Mouse (Mus musculus) hindbrain, embryonic 14.5 days (tissue): ENCODE data around the gene Fsd2. TPM values are rescaled to one million over a fixed set of nuclear protein-coding genes. Genes with fewer than 3 reads are reported as not detected.
A peak's percentile ranks its signal among the peaks of the same experiment; 100 is the strongest.

Experiments used
- ATAC-seq: fragments of 200-750 bp; cut with Nextera tagmentation; 2 replicates; pipeline ENCODE4 v1.8.0; 2017; ENCODE audit warnings: moderate number of reproducible peaks, mild to moderate bottlenecking, moderate TSS enrichment, moderate library complexity; ENCODE audit not compliant: low FRiP score
- DNase-seq: peaks from one replicate; pipeline ENCODE4 v3.0.0-alpha.2; 2015; ENCODE audit warnings: low spot score
- H3K27ac ChIP-seq: fragments of 300-500 bp; sonication (generic); 2 replicates; pipeline ENCODE4 v1.5.1; 2014; ENCODE audit warnings: mild to moderate bottlenecking, moderate library complexity
- H3K27me3 ChIP-seq: fragments of 300-500 bp; sonication (generic); 2 replicates; pipeline ENCODE4 v1.6.1; 2014; ENCODE audit warnings: mild to moderate bottlenecking, low read length, mixed read lengths; ENCODE audit not compliant: control insufficient read depth, insufficient read depth
- H3K36me3 ChIP-seq: fragments of 300-500 bp; sonication (generic); replicated peaks from 2 replicates; pipeline ENCODE4 v1.6.1; 2014; ENCODE audit not compliant: control insufficient read depth, insufficient read depth
- H3K4me1 ChIP-seq: fragments of 300-500 bp; sonication (generic); replicated peaks from 2 replicates; pipeline ENCODE4 v1.6.1; 2014; ENCODE audit warnings: antibody characterized with exemption, low read length, mixed read lengths; ENCODE audit not compliant: control insufficient read depth, insufficient read depth
- H3K4me2 ChIP-seq: fragments of 300-500 bp; sonication (generic); replicated peaks from 2 replicates; pipeline ENCODE4 v1.6.1; 2014; ENCODE audit warnings: mild to moderate bottlenecking, moderate library complexity
- H3K4me3 ChIP-seq: fragments of 300-500 bp; sonication (generic); replicated peaks from 2 replicates; pipeline ENCODE4 v1.5.1; 2014; ENCODE audit warnings: mild to moderate bottlenecking, low read length
- H3K9ac ChIP-seq: fragments of 300-500 bp; sonication (generic); 2 replicates; pipeline ENCODE4 v1.6.1; 2014
- H3K9me3 ChIP-seq: fragments of 300-500 bp; sonication (generic); 2 replicates; pipeline ENCODE4 v1.6.1; 2016; ENCODE audit warnings: low read length; ENCODE audit not compliant: control insufficient read depth
- WGBS: fragments of 180-500 bp; shearing (Covaris S2); extraction: QIAGEN DNeasy Blood & Tissue Kit; methylation state at CpG from one replicate; pipeline ENCODE4 v1.1.7; 2014; 5-methylcytosine and 5-hydroxymethylcytosine counted together
- polyA plus RNA-seq: library from polyadenylated mRNA; unstranded; fragments of >200 nt; fragmentation: Nextera tagmentation; extraction: Ambion mirVana; gene quantifications from 2 replicates; pipeline ENCODE4 v1.2.1, GENCODE M21; 2014

Fsd2 gene
- polyA plus RNA-seq, 1 experiment from 2014 or later, result 0.21 TPM

GRCm38 (mm10) chr7:81538070-81538675, 28.6 kb downstream of the Fsd2 start:
- WGBS, result 81% methylated on average over 2 of the region's 2 CpGs
- ATAC-seq (no peak), DNase-seq (peak; percentile 45)
- Histone ChIP-seq H3K27ac (no peak overlapping the region), H3K4me2 (no peak overlapping the region), H3K4me3 (no peak overlapping the region), H3K36me3 (peaks cover 27% of the 10 kb centered on the region), H3K4me1 (no peaks in the 10 kb centered on the region), H3K27me3 (no peaks in the 10 kb centered on the region), H3K9ac (no peak overlapping the region), H3K9me3 (no peaks in the 10 kb centered on the region)

DNA sequence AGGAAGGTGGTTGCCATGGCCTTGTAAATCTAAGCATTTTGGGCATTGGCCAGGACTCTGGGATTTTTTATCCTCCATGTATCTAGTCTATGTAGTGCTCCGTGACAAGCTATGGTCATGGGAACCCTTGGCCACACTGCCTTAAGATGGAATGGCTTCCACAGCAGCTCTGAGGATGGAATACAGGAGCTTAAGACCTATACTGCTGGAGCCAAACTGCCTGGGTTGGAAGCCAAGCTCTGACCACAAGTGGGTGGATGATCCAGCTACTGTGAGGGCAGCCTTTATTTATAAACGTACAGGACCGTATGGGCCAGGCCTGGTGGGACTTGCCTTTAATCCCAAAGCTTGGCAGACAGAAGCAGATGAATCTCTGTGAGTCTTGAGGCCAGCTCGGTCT, 30.3 kb downstream of the Fsd2 start:
- ATAC-seq (no peak), DNase-seq (no peak)
- no peaks in the 10 kb centered on the region for H3K27me3 ChIP-seq
- H3K4me3 ChIP-seq, result no peak overlapping the region
- no peaks in the 10 kb centered on the region for H3K4me1 ChIP-seq
- no peak overlapping the region for H3K4me2 ChIP-seq
- H3K36me3 ChIP-seq, result peaks cover 42% of the 10 kb centered on the region
- no peaks in the 10 kb centered on the region for H3K9me3 ChIP-seq
- WGBS, result 87% methylated on average over 4 of the region's 4 CpGs
- H3K27ac ChIP-seq, result no peak overlapping the region
- H3K9ac ChIP-seq, result no peak overlapping the region

- WGBS, result 96% methylated on average over 1 of the region's 1 CpGs
- Histone ChIP-seq H3K9me3 (no peaks in the 10 kb centered on the region), H3K4me1 (no peaks in the 10 kb centered on the region), H3K27me3 (no peaks in the 10 kb centered on the region), H3K36me3 (peaks cover 83% of the 10 kb centered on the region), H3K9ac (no peak overlapping the region), H3K27ac (no peak overlapping the region), H3K4me3 (no peak overlapping the region), H3K4me2 (no peak overlapping the region)
- no peak for DNase-seq
- ATAC-seq, result no peak
Observed at GRCm38 (mm10) chr7:81531462-81531861, 35.3 kb downstream of the Fsd2 start.

DNA sequence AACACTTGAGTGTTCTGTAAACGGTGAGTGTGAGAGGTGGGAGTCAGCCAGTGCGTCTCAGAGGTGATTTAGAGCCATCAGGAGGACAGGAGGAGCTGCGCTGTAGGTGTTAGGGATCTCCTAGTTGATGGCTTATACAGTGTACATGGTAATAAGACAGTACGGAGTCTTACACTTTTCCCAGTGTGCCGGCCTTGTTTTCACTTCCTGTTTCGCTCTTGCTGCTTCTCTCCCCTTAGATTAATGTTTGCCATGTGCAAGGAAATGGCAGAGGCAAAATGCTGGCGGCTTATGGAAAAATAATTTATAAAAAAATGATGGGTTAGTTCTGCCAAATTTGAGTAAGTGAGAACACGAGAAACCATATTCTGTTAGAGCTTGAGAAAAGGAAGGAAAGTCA, 37.8 kb downstream of the Fsd2 start:
- Histone ChIP-seq H3K9ac (no peak overlapping the region), H3K4me2 (no peak overlapping the region), H3K36me3 (peaks cover 64% of the 10 kb centered on the region), H3K27me3 (no peaks in the 10 kb centered on the region), H3K4me1 (peaks cover 10% of the 10 kb centered on the region), H3K27ac (no peak overlapping the region), H3K4me3 (no peak overlapping the region), H3K9me3 (no peaks in the 10 kb centered on the region)
- ATAC-seq (no peak), DNase-seq (no peak)
- WGBS, result 96% methylated on average over 8 of the region's 8 CpGs

GRCm38 (mm10) chr7:81523663-81524017, 43.1 kb downstream of the Fsd2 start:
- peak overlapping the region; percentile 55 for H3K4me3 ChIP-seq
- H3K4me2 ChIP-seq, result peak overlapping the region; percentile 78
- peaks cover 14% of the 10 kb centered on the region for H3K36me3 ChIP-seq
- 11% methylated on average over 13 of the region's 13 CpGs for WGBS
- DNase-seq (no peak), ATAC-seq (no peak; the same call in 1 of the 2 replicates)
- peak overlapping the region; percentile 96 for H3K27ac ChIP-seq
- H3K4me1 ChIP-seq, result peaks cover 18% of the 10 kb centered on the region
- no peaks in the 10 kb centered on the region for H3K9me3 ChIP-seq
- peak overlapping the region; percentile 63 for H3K9ac ChIP-seq
- H3K27me3 ChIP-seq, result no peaks in the 10 kb centered on the region

DNA sequence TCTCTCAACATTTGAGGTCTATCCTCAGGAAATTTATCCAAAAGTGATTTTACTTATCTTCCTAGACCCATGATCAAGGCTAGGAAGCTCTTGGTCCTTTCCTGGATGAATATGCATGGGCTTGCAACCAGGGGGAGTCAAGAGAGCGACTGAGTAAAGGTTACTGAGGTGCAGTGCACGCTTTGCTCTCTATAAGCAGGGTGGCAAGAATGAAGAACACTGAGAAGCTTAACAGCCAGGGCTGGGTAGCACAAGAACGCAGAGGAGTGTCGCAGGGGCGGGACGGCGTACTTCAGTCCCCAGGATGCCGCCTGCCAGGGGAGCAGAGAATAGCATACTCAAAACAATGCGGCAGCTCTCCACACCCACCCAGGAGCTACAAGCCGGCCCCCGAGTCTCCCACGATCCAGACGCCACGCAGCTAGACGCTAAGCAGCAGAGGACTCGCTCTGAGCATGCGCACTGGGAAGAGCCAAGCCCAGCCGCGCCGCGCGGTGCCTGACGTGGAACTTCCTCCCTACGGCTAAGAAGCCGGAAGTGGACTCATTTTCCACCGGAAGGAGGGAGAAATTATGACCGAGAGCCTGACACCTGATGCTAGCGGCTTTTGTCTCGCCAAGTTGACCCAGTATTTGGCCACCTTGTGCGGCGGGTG, 43.6 kb downstream of the Fsd2 start:
- Histone ChIP-seq H3K4me2 (peak overlapping the region; percentile 78), H3K4me3 (peak overlapping the region; percentile 55), H3K9me3 (no peaks in the 10 kb centered on the region), H3K36me3 (peaks cover 9% of the 10 kb centered on the region), H3K4me1 (peaks cover 18% of the 10 kb centered on the region), H3K27me3 (no peaks in the 10 kb centered on the region), H3K27ac (peak overlapping the region; percentile 96), H3K9ac (peak overlapping the region; percentile 63)
- under 1% methylated on average over 31 of the region's 31 CpGs for WGBS
- ATAC-seq, result peak; percentile 97
- peak; percentile 98 for DNase-seq

GRCm38 (mm10) chr7:81516154-81517030, 50.4 kb downstream of the Fsd2 start:
- Histone ChIP-seq H3K27me3 (no peaks in the 10 kb centered on the region), H3K36me3 (no peaks in the 10 kb centered on the region), H3K4me1 (no peaks in the 10 kb centered on the region), H3K4me3 (no peak overlapping the region), H3K9ac (no peak overlapping the region), H3K4me2 (no peak overlapping the region), H3K9me3 (no peaks in the 10 kb centered on the region), H3K27ac (no peak overlapping the region)
- 82% methylated on average over 6 of the region's 6 CpGs for WGBS
- DNase-seq, result no peak
- ATAC-seq, result no peak

DNA sequence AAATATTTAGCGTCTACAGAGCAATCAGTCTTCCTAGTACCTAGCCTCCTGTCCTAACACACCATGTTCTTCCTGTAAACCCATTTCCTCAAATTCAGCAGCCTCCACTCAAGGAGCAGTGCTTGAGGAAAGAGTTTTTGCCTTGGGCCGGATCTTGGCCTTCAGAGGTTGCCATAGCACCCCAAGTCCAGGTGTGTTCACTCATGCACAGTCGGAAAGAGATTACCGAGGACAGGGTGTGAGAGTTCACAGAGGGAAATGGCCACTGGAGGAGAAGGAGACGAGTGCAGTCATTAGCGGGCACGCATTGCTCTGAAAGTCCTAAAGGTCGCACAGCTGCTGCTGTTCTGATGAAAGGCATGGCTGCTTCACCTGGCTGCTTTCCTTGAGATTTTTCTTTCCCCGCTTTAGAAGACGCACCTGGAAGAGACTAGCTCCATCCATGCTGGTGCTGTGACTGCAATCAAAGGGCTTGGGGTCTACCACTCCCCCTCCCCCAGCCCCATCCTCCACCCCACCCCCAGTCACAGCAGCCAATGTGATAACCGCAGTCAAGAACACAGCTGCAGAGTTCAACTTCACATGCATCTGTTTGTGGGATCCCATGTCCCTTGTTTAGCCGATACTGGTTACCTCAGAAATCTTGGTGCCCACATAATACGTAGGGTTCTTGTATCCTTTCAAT, 51.7 kb downstream of the Fsd2 start:
- ATAC-seq (no peak), DNase-seq (no peak)
- Histone ChIP-seq H3K4me1 (no peaks in the 10 kb centered on the region), H3K4me2 (no peak overlapping the region), H3K27me3 (no peaks in the 10 kb centered on the region), H3K27ac (no peak overlapping the region), H3K9me3 (no peaks in the 10 kb centered on the region), H3K36me3 (no peaks in the 10 kb centered on the region), H3K4me3 (no peak overlapping the region), H3K9ac (no peak overlapping the region)
- WGBS, result 69% methylated on average over 13 of the region's 13 CpGs

DNA sequence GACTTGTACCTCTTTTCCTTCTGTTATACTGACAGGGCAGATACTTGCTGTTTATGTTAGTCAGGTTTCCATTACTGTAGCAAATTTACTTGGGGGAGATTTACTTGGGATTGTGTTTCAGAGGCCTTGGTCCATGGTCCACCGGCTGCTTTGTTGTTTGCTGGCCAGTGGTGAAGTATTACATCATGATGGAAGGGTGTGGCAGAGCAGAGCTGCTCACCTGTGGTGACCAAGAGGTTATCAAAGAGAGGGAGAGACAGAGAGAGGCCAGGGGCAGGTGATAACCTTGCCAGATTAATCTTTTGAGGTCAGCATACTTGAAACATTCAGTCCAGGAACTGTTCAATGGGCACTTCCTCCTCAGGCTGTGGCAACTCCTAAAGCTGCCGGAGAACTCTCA, 65.7 kb downstream of the Fsd2 start:
- H3K4me2 ChIP-seq, result no peak overlapping the region
- 82% methylated on average over 2 of the region's 2 CpGs for WGBS
- no peaks in the 10 kb centered on the region for H3K4me1 ChIP-seq
- no peak for ATAC-seq
- DNase-seq, result no peak
- H3K9me3 ChIP-seq, result no peaks in the 10 kb centered on the region
- H3K36me3 ChIP-seq, result no peaks in the 10 kb centered on the region
- H3K4me3 ChIP-seq, result no peak overlapping the region
- H3K9ac ChIP-seq, result no peak overlapping the region
- H3K27ac ChIP-seq, result no peak overlapping the region
- no peaks in the 10 kb centered on the region for H3K27me3 ChIP-seq
